Mouse (Mus musculus): ENCODE results near the gene Nuak2.

Gene Nuak2

GRCm38 (mm10) chr1:132298801-132299464 is 17.0 kb upstream of the Nuak2 start:
- peak; percentile 78 for DNase-seq (ENCODE audit: inconsistent ontology term)

- no peak for DNase-seq (ENCODE audit: inconsistent ontology term)
These were observed 16.2 kb upstream of the Nuak2 start for GRCm38 (mm10) chr1:132299744-132300143.

GRCm38 (mm10) chr1:132301242-132301641 is 14.7 kb upstream of the Nuak2 start:
- no peak for DNase-seq (ENCODE audit: inconsistent ontology term)

GRCm38 (mm10) chr1:132302341-132302866 is 13.5 kb upstream of the Nuak2 start:
- no peak for DNase-seq (ENCODE audit: inconsistent ontology term)

- no peak for DNase-seq (ENCODE audit: inconsistent ontology term)
These were observed 11.2 kb upstream of the Nuak2 start for GRCm38 (mm10) chr1:132304618-132305214.

GRCm38 (mm10) chr1:132306160-132306559 is 9.8 kb upstream of the Nuak2 start:
- no peak for DNase-seq (ENCODE audit: inconsistent ontology term)

GRCm38 (mm10) chr1:132306808-132307207 is 9.1 kb upstream of the Nuak2 start:
- no peak for DNase-seq (ENCODE audit: inconsistent ontology term)

GRCm38 (mm10) chr1:132307962-132308361 is 8.0 kb upstream of the Nuak2 start:
- no peak for DNase-seq (ENCODE audit: inconsistent ontology term)

GRCm38 (mm10) chr1:132308674-132309073 is 7.3 kb upstream of the Nuak2 start:
- DNase-seq (ENCODE audit: inconsistent ontology term), result no peak

- no peak for DNase-seq (ENCODE audit: inconsistent ontology term)
These were observed 5.2 kb upstream of the Nuak2 start for GRCm38 (mm10) chr1:132310754-132311153.

- DNase-seq (ENCODE audit: inconsistent ontology term), result no peak
These were observed 4.6 kb upstream of the Nuak2 start for GRCm38 (mm10) chr1:132311174-132311859.

- DNase-seq (ENCODE audit: inconsistent ontology term), result no peak
These were observed 3.9 kb upstream of the Nuak2 start for GRCm38 (mm10) chr1:132312043-132312442.

- DNase-seq (ENCODE audit: inconsistent ontology term), result no peak
These were observed 3.2 kb upstream of the Nuak2 start for GRCm38 (mm10) chr1:132312703-132313102.

GRCm38 (mm10) chr1:132316625-132316994 is 684 bp downstream of the Nuak2 start:
- DNase-seq (ENCODE audit: inconsistent ontology term), result no peak

GRCm38 (mm10) chr1:132317413-132317812 is 1.5 kb downstream of the Nuak2 start:
- no peak for DNase-seq (ENCODE audit: inconsistent ontology term)

- no peak for DNase-seq (ENCODE audit: inconsistent ontology term)
These were observed 2.3 kb downstream of the Nuak2 start for GRCm38 (mm10) chr1:132317894-132318863.

- DNase-seq (ENCODE audit: inconsistent ontology term), result peak; percentile 81
These were observed 3.3 kb downstream of the Nuak2 start for GRCm38 (mm10) chr1:132319242-132319641.

GRCm38 (mm10) chr1:132321821-132322580 is 6.1 kb downstream of the Nuak2 start:
- DNase-seq (ENCODE audit: inconsistent ontology term), result no peak

GRCm38 (mm10) chr1:132322711-132323542 is 7.0 kb downstream of the Nuak2 start:
- peak; percentile 96 for DNase-seq (ENCODE audit: inconsistent ontology term)

GRCm38 (mm10) chr1:132326777-132327176 is 10.9 kb downstream of the Nuak2 start:
- DNase-seq (ENCODE audit: inconsistent ontology term), result peak; percentile 92

Data from Muller cell, postnatal 12 days (primary cell).